Mouse (Mus musculus): ENCODE measurements around the gene Cfap74.
"Not testable (repeated sequence)": the region's sequence is repeated elsewhere in the genome, so short reads cannot be mapped to it uniquely, and the experiment has no call there.

The Cfap74 gene

DNA sequence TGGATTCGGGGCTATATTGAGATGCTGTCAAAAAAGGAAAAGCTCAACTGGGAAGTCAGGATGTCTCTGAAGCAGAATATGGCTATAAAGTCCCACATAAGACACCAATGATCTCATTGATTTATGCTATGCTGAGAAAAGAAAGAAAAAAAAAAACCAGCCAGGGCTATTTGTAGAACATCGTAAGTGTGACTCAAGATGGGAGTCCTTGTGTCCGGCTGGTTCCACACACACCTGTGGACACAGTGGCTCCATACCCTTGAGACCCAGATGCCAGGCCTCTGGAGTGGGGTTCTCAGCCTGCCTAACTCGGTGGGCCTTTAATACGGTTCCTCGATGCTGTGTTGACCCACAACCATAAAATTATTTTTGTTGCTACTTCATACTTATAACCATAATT lies 3.1 kb downstream of the Cfap74 start:
- DNase-seq: no peak

DNA sequence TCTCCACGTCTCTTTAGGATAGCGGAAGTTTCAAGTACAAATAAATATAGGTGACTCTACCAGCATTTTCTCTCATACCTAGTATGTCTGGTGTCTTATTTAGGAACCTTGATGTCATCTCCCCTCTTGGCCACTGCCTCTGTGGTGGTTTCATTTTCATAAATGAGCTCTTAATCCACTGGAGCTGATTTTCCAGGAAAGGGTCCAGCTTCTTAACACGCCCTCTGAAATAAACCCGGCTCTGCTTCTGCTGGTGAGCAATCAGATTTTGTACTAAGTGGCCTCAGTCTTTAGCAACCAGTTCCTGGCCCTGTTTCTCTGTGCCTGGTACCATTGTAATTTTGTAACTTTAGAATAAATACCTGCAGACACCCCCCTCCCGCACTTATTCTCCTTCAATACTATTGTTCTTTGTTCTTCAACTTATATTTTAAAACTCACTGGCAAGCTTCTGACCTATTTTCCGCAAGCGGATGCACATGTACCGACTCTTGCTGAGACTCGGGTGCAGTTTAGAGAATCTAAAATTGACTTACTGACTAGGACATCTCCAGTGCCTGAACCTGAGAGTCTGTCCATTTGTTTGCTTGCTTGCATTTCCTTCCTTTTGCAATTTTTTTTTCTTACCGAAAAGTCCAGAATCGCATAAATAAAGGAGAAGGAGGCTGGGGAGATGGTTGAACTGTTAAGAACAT lies 4.8 kb downstream of the Cfap74 start:
- no peak for DNase-seq

GRCm38 (mm10) chr4:155414656-155415235 lies 5.8 kb downstream of the Cfap74 start:
- DNase-seq: no peak

GRCm38 (mm10) chr4:155420137-155420536 lies 11.1 kb downstream of the Cfap74 start:
- no peak for DNase-seq

DNA sequence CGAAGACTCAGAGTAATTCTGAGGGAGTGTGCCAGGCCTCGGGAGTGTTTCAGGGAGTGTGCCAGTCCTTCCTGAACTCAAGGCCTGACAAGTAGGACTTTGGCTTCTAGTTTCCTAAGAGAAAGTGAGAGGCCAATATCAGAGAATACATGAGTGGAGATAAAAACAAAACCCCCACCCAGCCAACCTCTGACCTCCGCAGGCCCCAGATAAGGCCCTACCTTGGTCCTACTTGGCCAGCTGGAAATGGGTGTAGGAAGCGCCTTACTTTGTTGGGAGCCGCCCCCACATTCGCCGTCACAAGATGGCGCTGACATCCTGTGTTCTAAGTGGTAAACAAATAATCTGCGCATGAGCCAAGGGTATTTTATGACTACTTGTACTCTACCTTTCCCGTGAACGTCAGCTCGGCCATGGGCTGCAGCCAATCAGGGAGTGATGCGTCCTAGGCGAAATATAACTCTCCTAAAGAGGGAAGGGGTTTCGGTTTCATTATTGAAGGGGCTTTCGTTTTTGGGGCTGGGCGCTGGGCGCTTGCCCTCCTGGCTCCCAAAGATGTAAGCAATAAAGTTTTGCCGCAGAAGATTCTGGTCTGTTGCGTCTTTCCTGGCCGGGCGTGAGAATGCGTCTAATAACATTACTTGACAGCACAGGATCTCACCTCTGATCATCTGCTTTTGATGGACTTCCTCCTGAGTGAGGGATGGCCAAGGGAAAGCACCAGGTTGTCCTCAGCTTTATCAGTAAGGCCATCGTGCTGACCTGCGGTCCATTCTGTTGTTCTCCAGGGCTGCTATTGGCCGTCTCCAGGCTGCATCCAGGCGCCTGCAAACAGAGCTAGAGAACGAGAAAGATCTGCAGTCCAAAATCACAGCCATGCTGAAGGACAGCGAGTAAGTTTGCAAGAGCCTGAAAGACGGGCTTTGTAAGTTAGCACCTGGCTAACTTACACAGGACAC lies 12.7 kb downstream of the Cfap74 start:
- DNase-seq: not testable (repeated sequence)

DNA sequence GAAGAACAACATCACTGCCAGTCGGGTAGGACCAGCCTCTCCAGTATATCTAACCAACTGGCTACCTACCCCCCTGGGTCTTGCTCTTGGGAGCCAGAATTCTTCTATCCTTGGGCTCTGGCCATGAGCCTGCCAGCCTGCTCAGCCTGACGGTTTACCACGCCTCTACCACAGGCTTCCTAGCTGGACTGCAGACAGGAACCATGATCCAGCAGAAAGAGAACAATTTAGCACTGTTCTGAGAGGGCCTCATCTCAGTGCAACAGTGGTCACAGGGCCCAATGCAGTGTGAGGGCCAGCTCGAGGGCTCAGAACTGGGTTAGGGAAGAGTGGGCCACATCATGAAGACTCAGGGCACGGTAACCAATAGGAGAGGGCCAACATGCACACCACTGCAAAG lies 15.0 kb downstream of the Cfap74 start:
- DNase-seq: no peak

GRCm38 (mm10) chr4:155426272-155426671 lies 17.3 kb downstream of the Cfap74 start:
- DNase-seq: no peak

GRCm38 (mm10) chr4:155428442-155428841 lies 19.5 kb downstream of the Cfap74 start:
- DNase-seq: no peak

GRCm38 (mm10) chr4:155429202-155429601 lies 20.2 kb downstream of the Cfap74 start:
- no peak for DNase-seq

DNA sequence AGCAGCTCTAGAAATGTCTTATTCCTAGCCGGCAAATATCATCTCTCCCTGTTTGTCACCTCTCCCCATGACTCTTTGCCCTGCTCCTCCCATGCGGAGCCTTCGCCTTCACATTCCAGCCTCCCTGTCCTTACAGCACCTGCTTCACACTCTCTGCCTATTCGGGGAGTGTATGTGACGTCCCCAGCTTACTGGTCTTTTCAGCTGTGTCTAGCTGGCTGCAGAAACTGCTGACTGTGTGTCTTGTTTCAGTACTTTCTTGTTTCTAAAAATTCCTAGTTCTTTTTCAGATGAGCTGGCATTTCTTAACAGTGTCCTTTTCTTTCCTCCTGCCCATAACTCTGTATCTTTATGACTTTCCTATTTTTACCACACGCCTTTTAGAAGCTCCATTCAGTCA lies 23.4 kb downstream of the Cfap74 start:
- DNase-seq: no peak

DNA sequence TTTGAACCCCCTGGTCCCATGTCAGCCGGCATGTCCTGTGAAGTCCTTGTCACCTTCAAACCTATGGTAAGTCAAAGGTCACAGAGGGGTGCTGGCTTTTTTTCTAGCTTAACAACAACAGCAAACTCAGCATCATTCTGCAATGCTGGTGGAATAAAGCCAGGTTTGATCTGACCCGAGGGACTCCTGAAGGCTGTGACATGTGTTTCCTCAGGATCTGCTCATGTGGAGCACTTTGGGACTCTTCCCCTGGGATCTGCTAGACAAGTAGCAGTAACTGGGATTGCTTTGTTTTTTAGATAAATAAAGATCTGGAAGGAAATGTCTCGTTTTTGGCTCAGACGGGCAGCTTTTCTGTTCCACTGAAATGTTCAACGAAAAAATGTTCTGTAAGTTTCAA lies 25.0 kb downstream of the Cfap74 start:
- no peak for DNase-seq

DNA sequence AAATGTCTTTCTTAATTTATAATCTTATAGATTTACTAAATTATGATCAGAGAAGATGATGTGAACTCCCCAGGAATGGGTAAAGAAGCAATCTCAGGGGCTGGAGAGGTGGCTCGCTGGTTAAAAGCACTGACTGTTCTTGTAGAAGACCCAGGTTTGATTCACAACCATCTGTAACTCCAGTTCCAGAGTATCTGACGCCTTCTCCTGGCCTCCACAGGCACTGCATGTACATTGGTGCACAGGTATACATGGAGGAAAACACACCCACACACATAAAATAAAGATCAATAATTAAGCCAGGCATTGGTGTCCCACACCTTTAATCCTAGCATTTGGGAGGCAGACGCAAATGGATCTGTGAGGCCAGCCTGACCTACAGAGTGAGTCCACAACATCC lies 33.8 kb downstream of the Cfap74 start:
- no peak for DNase-seq

DNA sequence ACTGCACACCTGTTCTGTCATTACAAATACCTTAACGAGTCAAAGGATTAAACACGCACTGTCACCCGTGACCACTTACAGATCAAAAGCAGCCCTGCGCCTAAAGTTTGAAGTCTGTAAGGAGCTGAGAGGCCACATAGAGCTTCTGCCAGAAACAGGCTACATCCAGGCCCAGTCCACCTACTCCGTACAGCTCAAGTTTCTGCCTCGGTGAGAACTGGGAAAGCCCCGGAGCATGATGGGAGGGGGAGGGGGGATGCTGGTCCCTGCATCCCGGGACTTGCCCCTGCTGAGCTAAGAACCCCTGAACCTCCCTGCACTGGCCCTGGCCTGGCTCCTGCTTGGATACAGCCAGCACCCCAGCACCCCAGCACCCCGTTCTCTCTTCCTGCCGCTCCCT lies 42.6 kb downstream of the Cfap74 start:
- no peak for DNase-seq

DNA sequence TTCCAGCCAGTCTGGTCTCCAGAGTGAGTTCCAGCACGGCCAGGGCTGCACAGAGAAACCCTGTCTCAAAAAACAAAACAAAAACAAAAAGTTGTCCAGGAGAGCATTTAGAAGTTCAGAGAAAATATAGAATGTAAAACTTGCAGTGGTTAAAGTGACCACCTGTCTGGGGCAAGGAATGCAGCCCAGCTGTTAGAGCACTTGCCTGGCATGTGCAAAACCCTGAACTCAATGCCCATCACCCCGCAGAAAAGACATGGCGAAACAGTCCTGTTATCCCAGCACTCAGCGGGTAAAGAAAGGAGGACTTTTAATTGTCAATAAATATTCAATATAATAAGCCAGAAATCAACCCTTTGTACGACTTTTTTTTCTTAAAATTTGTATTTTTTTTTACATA lies 49.6 kb downstream of the Cfap74 start:
- no peak for DNase-seq

- DNase-seq: no peak
These were observed 54.1 kb downstream of the Cfap74 start for GRCm38 (mm10) chr4:155463050-155463449.

DNA sequence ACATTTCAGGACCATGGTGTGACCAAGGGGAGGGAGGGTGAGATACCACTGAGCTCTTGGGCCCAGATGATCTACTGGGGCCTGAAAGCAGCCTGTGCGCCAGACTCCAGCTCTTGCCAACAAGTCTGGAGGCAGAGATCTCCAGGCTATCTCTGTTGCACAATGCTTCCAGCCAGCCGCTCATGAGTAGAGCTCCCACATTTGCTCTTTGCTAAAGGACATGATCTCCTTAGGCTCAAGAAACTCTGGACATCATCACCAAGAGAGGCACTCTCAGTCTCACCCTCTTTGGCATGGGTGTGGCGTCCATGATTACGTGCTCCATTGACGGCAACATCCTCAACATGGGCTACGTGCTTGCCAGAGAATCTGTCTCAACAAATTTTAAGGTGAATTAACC lies 54.6 kb downstream of the Cfap74 start:
- DNase-seq: no peak

DNA sequence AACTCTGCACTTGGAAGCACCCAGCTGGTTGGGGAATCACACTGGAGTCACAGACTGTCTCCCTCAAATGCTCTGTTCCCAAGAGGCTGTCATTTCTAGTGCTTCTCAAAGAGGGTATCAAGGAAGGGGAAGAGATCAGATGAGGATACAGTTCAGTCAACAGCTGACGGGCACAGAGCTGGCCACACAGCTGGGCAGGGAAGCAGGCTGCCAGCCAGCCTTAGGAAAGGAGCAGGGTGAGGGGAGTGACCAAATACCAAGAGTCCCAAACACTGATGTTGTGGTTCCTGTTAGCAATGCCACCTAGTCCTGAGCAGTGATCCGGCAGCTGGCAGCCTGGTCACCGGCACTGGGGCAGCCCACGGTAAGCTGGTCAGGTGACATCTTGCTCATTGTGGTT lies 55.1 kb downstream of the Cfap74 start:
- DNase-seq: no peak

- no peak for DNase-seq
These were observed 56.6 kb downstream of the Cfap74 start for GRCm38 (mm10) chr4:155465607-155466006.

DNA sequence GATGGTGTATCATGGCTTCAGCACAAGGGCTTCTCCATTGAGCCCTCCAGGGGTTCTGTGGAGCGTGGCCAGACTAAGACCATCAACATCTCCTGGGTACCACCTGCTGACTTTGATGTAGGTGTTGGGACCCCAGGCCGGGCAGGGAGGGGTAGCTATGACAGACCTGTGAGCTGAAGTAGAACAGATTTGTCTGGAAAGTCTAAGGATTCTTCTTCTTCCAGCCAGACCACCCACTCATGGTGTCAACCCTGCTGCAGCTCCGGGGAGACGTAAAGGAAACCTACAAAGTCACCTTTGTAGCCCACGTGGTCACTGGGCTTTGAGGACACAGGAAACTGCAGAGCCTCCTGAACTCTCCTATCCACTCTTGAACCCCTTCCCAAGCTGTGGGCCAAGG lies 57.1 kb downstream of the Cfap74 start:
- DNase-seq: no peak

- no peak for DNase-seq
These were observed 58.4 kb downstream of the Cfap74 start for GRCm38 (mm10) chr4:155467237-155468010.

GRCm38 (mm10) chr4:155468952-155469351 lies 60.0 kb downstream of the Cfap74 start, which contains the start of gene Tmem52:
Tmem52 (plus strand) TSS chr4:155469114.
- peak; percentile 58 to 72 for DNase-seq

- no peak for DNase-seq
These were observed 60.7 kb downstream of the Cfap74 start for GRCm38 (mm10) chr4:155469590-155470262.
